Mouse (Mus musculus): Measurements from ENCODE around the gene B4galnt3.

GRCm38 (mm10) chr6:120222669-120223068 is 71.7 kb downstream of the B4galnt3 start:
- TF ChIP-seq CTCF (IDR thresholded peaks at IDR 0.05; ENCODE audit: insufficient read depth, low read depth, low read length) = no peak
- no peak for TF ChIP-seq POLR2A (IDR thresholded peaks at IDR 0.05; ENCODE audit: insufficient read depth, low read depth, low read length)

Data from olfactory bulb, adult 2 months (tissue).